Mouse (Mus musculus) regulatory T cell (primary cell): ENCODE measurements at regions not wholly inside any gene's neighbourhood (a gene's known extent, or its start where the extent isn't known, plus 50 kb on each side); places are given as distances from the start of the nearest gene placed in this dataset.

ENCODE experiments used
- in situ Hi-C: fragments of 300-600 bp; cut with MboI, MseI; formaldehyde crosslinking; loops from one replicate; pipeline ENCODE4 v1.15.1; 2025; ENCODE audit warnings: high pct_unique_total_duplicates

GRCm38 (mm10) chr1:29818920-29819319, 1038.9 kb upstream of the Gm597 start:
- in situ Hi-C loops: loop anchor here (10.0 kb wide), 1 partner anchor 776 kb away; no protein-coding TSS in a partner anchor
